Mouse (Mus musculus) lung, postnatal 4 days (tissue): ENCODE data around the gene Olfr1145.

Experiments used
- DNase-seq, 2 experiments: peaks; one replicate each; pipeline ENCODE4 v3.0.0; 2021

Gene Olfr1145

GRCm38 (mm10) chr2:87809522-87809921 is at the start of gene Olfr1145:
TSS of gene Olfr1145 (plus strand) at chr2:87809822.
- no peak for DNase-seq

DNA sequence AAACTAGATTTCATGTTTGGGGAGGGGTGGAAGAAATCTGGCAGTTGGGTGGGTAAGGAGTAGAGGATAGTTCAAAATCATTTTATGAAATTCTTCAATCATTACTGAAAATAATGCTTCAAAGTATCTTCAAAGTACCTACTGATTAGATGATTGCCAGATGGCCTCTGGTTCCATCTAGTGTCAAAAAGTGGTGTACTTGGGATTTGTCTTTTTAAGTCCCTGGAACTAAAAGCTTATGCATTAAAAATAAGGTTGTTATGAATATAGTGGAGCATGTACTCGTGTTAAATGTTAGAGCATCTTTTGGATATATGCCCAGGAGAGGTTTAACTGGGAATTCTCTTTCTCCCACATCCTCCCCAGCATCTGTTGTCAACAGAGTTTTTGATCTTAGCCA is 33.5 kb upstream of the Olfr1145 start:
- no peak for DNase-seq

DNA sequence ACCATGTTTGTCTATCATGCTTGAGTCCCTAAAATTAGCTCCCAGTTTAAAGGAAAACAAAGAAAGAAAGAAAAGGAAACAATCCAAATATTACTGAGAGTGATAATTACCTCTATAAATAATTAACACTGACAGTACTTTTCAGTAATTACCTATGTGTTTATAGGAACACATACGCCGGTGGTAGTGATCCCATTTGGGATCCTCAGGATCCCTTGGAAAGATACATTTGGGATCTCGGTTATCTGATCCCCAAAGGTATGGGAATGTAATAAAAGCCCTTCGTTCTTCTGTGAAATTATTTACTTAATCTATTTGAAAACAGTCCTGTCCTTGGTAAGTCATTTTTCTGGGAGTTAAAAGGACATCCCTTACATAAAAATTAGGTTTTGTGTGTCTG is 30.4 kb upstream of the Olfr1145 start, which contains the start of gene Olfr152:
TSS of gene Olfr152 (plus strand) at position 301 of the 400 bp plus-strand sequence.
- no peak for DNase-seq

- DNase-seq = no peak
Observed at GRCm38 (mm10) chr2:87800292-87800691, 9.3 kb upstream of the Olfr1145 start, which contains the start of gene Olfr1143. TSS of gene Olfr1143 (plus strand) at chr2:87800592.

- no peak for DNase-seq
Observed at GRCm38 (mm10) chr2:87830233-87830632, 20.6 kb downstream of the Olfr1145 start, which contains the start of gene Olfr1148. TSS of gene Olfr1148 (plus strand) at chr2:87830533.

GRCm38 (mm10) chr2:87843693-87844092 is 34.1 kb downstream of the Olfr1145 start, which contains the start of gene Olfr1150-ps1:
TSS of gene Olfr1150-ps1 (plus strand) at chr2:87843993.
- no peak for DNase-seq

DNA sequence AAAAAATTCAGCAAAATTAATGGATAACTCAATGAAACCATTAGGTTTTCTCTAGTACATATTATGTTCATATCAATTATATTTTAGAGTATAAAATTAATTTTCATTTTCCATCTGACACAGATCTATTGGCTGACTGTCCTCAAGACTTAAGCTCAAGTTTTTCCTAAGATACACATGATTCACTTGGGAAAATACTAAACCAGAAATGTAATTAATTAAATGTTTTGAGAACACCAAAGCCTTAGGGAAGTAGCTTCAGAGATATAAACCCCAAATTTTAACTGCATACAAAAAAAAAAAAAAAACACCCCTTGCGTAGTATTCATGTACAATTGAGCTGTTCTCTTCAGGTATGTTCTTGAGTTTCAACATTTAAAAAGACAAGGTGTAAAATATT is 45.9 kb downstream of the Olfr1145 start, which contains the start of gene Olfr1151:
TSS of gene Olfr1151 (plus strand) at position 301 of the 400 bp plus-strand sequence.
- DNase-seq = no peak
